Mouse (Mus musculus) frontal cortex, adult 2 months (tissue): ENCODE results near the gene Drd4. TPM values are rescaled to one million over a fixed set of nuclear protein-coding genes. Genes with fewer than 3 reads are reported as not detected.

Experiments
- DNase-seq, 2 experiments: peaks; one replicate each; pipeline ENCODE4 v3.0.0; 2022; ENCODE audit warnings: low spot score in 1 of 2; ENCODE audit errors: extremely low spot score in 1 of 2
- polyA plus RNA-seq: library from polyadenylated mRNA; depleted of rRNA; stranded (reverse); fragments of >200 nt; gene quantifications from 2 replicates; pipeline ENCODE4 v1.2.3, GENCODE M21; 2012

The Drd4 gene
- polyA plus RNA-seq, 1 experiment, result 0.48 TPM

GRCm38 (mm10) chr7:141288042-141288441, 3.8 kb upstream of the Drd4 start:
- no peak for DNase-seq

- peak in 1 of 2 experiments; percentile 13 for DNase-seq
Measured at GRCm38 (mm10) chr7:141292583-141293388, 980 bp downstream of the Drd4 start.

GRCm38 (mm10) chr7:141293852-141294471, 2.2 kb downstream of the Drd4 start:
- no peak for DNase-seq

- DNase-seq, result no peak
Measured at GRCm38 (mm10) chr7:141294479-141294878, 2.7 kb downstream of the Drd4 start.

- DNase-seq, result no peak
Measured at GRCm38 (mm10) chr7:141297926-141298650, 6.3 kb downstream of the Drd4 start.

GRCm38 (mm10) chr7:141299175-141299574, 7.4 kb downstream of the Drd4 start:
- DNase-seq, result no peak

- no peak for DNase-seq
Measured at GRCm38 (mm10) chr7:141301386-141301785, 9.6 kb downstream of the Drd4 start.

- no peak for DNase-seq
Measured at GRCm38 (mm10) chr7:141302702-141303268, 11.0 kb downstream of the Drd4 start.

- DNase-seq, result no peak
Measured at GRCm38 (mm10) chr7:141304537-141304936, 12.7 kb downstream of the Drd4 start.

GRCm38 (mm10) chr7:141314416-141314815, 22.6 kb downstream of the Drd4 start:
- no peak for DNase-seq

- peak in 1 of 2 experiments; percentile 44 for DNase-seq
Measured at GRCm38 (mm10) chr7:141315076-141315475, 23.3 kb downstream of the Drd4 start.

GRCm38 (mm10) chr7:141315974-141316373, 24.2 kb downstream of the Drd4 start:
- peak; percentile 44 to 62 for DNase-seq

- DNase-seq, result no peak
Measured at GRCm38 (mm10) chr7:141317619-141318132, 25.9 kb downstream of the Drd4 start.

- no peak for DNase-seq
Measured at GRCm38 (mm10) chr7:141319446-141319845, 27.6 kb downstream of the Drd4 start.

GRCm38 (mm10) chr7:141324686-141325085, 32.9 kb downstream of the Drd4 start:
- no peak for DNase-seq

- DNase-seq, result peak in 1 of 2 experiments; percentile 19
Measured at GRCm38 (mm10) chr7:141326546-141327446, 35.0 kb downstream of the Drd4 start.

GRCm38 (mm10) chr7:141327469-141328372, 35.9 kb downstream of the Drd4 start, which contains the start of the genes Deaf1 and Tmem80:
TSS of gene Deaf1 (minus strand) at chr7:141327690.
TSS of gene Tmem80 (plus strand) at chr7:141327739.
- peak; percentile 99 to 100 for DNase-seq

- DNase-seq, result no peak
Measured at GRCm38 (mm10) chr7:141328373-141328990, 36.7 kb downstream of the Drd4 start.
